Mouse (Mus musculus) gastrocnemius, postnatal 10 days (tissue): ENCODE results near the gene Golt1a. TPM values are rescaled to one million over a fixed set of nuclear protein-coding genes. Genes with fewer than 3 reads are reported as not detected.

Experiments
- total RNA-seq, 2 experiments: library from RNA; stranded (reverse); gene quantifications; 2 replicates each; pipeline ENCODE4 v1.2.3; 2021

The Golt1a gene
- total RNA-seq, 2 experiments from 2014 or later = not detected

Other genes with a start within 250 kb of the Golt1a start
- 10 to 100 TPM; 28.6 to 36.3 TPM for gene Ppp1r15b, start 178.7 kb upstream of the Golt1a start, total RNA-seq
- gene Plekha6, start 145.6 kb upstream of the Golt1a start, total RNA-seq = 10 to 100 TPM; 17.2 to 23.3 TPM
- not detected for gene Kiss1, start 12.1 kb downstream of the Golt1a start, total RNA-seq
- gene Ren1, start 40.7 kb downstream of the Golt1a start, total RNA-seq = not detected
- gene Etnk2, start 53.8 kb downstream of the Golt1a start, total RNA-seq = under 1 TPM; 0.19 to 0.47 TPM
- gene Sox13, start 114.6 kb downstream of the Golt1a start, total RNA-seq = 10 to 100 TPM; 10.1 to 15.9 TPM